Mouse (Mus musculus) heart, embryonic 15.5 days (tissue): ENCODE results near the gene Brd2. TPM values are rescaled to one million over a fixed set of nuclear protein-coding genes. Genes with fewer than 3 reads are reported as not detected.

Experiments used
- ATAC-seq: fragments of 200-750 bp; cut with Nextera tagmentation; replicated peaks from 2 replicates; pipeline ENCODE4 v1.8.0; 2017; ENCODE audit warnings: low read depth, moderate TSS enrichment; ENCODE audit not compliant: insufficient number of reproducible peaks, insufficient read depth, low FRiP score
- H3K27ac ChIP-seq: fragments of 300-500 bp; sonication (generic); 2 replicates; pipeline ENCODE4 v1.5.1; 2015; ENCODE audit warnings: mild to moderate bottlenecking, inconsistent platforms
- H3K27me3 ChIP-seq: fragments of 300-500 bp; sonication (generic); 2 replicates; pipeline ENCODE4 v1.6.1; 2015; ENCODE audit warnings: inconsistent platforms
- H3K36me3 ChIP-seq: fragments of 300-500 bp; sonication (generic); 2 replicates; pipeline ENCODE4 v1.6.1; 2015; ENCODE audit warnings: mild to moderate bottlenecking, inconsistent platforms
- H3K4me1 ChIP-seq: fragments of 300-500 bp; sonication (generic); replicated peaks from 2 replicates; pipeline ENCODE4 v1.6.1; 2015; ENCODE audit warnings: inconsistent platforms
- H3K4me2 ChIP-seq: fragments of 300-500 bp; sonication (generic); 2 replicates; pipeline ENCODE4 v1.6.1; 2015; ENCODE audit warnings: inconsistent platforms, mild to moderate bottlenecking, moderate library complexity
- H3K4me3 ChIP-seq: fragments of 300-500 bp; sonication (generic); 2 replicates; pipeline ENCODE4 v1.5.1; 2015; ENCODE audit warnings: mild to moderate bottlenecking, inconsistent platforms
- H3K9ac ChIP-seq: fragments of 300-500 bp; sonication (generic); 2 replicates; pipeline ENCODE4 v1.6.1; 2015; ENCODE audit warnings: mild to moderate bottlenecking, inconsistent platforms
- H3K9me3 ChIP-seq: fragments of 300-500 bp; sonication (generic); replicated peaks from 2 replicates; pipeline ENCODE4 v1.6.1; 2016; ENCODE audit warnings: inconsistent platforms
- WGBS: fragments of 180-500 bp; shearing (Covaris S2); methylation state at CpG from one replicate; pipeline ENCODE4 v1.1.7; 2015; ENCODE audit warnings: mixed read lengths; 5-methylcytosine and 5-hydroxymethylcytosine counted together
- polyA plus RNA-seq: library from polyadenylated mRNA; unstranded; fragments of >200 nt; fragmentation: Nextera tagmentation; extraction: Ambion mirVana; gene quantifications from 2 replicates; pipeline ENCODE4 v1.2.1, GENCODE M21; 2015

The Brd2 gene
- polyA plus RNA-seq, 1 experiment from 2014 or later = 59.0 TPM

DNA sequence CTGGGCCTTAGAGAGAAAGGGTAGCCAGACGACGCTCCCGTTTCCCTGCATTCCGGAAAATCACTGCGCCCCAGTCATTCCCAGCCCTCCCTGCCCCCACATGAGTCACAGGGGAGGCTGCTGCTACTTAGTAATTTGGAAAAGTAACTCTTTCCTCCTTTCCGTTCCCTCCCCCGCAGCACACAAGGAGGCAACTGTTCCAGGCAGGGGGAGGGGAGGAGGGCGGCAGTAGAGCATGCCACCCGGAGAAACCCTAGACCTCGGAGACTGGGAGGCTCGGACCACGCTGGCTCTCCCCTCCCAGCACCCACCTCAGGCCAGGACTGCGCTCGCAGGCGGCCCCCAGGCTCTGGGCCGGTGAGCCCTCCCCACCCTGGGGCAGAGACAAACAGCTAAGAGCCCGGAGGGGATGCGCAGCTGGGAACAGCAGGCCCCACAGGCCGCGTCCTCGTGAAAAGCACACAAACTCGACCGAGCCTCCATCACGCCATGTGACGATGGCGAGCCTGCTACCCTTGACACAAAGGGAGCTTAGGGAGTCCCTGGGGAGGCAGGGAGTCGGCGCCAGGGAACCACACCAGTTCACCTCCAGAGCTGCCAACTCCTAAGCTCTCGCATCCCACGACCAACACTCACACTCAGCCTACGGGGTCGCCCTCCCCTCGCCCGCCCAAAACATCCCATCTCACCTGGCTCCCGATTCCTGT lies 1.1 kb downstream of the Brd2 start:
- peak overlapping the region; percentile 84 for H3K4me2 ChIP-seq
- no peaks in the 10 kb centered on the region for H3K27me3 ChIP-seq
- ATAC-seq = peak; percentile 33
- peaks cover 29% of the 10 kb centered on the region for H3K4me1 ChIP-seq
- 0% methylated on average over 29 of the region's 35 CpGs for WGBS
- H3K27ac ChIP-seq = peak overlapping the region; percentile 100
- H3K36me3 ChIP-seq = peaks cover 11% of the 10 kb centered on the region
- H3K4me3 ChIP-seq = peak overlapping the region; percentile 82
- H3K9ac ChIP-seq = peak overlapping the region; percentile 96
- no peaks in the 10 kb centered on the region for H3K9me3 ChIP-seq

DNA sequence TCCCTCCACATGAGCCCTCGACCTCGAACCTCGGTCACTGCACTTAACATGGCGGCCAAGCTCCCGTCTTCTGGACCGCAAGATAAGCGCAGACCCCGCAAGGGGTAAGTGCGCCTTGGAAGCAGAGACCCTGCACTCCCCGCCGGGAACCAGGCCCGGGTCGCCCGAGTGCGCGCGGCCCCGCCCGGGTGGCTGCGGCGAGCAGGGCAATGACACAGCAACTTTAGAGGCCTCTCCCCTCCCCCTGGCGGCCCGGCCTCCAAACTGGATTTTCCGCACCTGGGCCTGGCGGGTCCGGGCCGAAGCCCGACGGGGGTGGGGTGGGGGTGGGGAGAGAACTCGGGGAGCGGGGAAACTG lies 1.6 kb downstream of the Brd2 start:
- H3K4me3 ChIP-seq = peak overlapping the region; percentile 82
- no peaks in the 10 kb centered on the region for H3K9me3 ChIP-seq
- H3K27me3 ChIP-seq = no peaks in the 10 kb centered on the region
- peak overlapping the region; percentile 100 for H3K27ac ChIP-seq
- H3K9ac ChIP-seq = peak overlapping the region; percentile 96
- peak; percentile 8 for ATAC-seq
- WGBS = under 1% methylated on average over 28 of the region's 31 CpGs
- peaks cover 15% of the 10 kb centered on the region for H3K36me3 ChIP-seq
- H3K4me2 ChIP-seq = peak overlapping the region; percentile 84
- peaks cover 32% of the 10 kb centered on the region for H3K4me1 ChIP-seq

DNA sequence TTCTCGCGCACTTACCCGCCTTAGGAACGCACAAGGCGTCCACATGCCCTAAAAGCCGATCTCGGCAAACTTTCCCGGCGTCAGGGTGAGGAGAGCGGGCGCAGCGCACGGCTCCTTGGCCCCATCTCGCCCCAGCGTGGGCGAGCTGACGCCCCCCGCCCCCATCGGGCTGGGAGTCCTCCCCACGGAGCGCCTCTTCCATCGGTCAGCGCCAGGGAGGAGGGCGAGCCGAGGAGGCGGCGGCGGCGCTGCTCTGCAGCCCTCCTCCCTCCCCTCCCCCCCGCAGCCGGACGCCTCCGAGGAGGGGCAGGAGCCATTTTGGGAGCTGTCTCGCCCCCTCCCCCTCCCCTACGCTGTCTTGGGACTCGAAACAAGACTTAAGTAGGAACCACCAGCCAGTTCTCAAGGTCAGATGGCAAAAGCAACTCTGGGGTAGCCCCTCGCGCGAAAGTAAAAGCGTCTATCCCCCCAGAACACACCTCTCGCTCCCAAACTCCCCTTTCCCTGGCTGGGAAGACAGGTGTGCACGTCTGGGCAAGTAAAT lies 2.2 kb downstream of the Brd2 start:
- Histone ChIP-seq H3K36me3 (peaks cover 21% of the 10 kb centered on the region), H3K9me3 (no peaks in the 10 kb centered on the region), H3K4me3 (peak overlapping the region; percentile 82), H3K27me3 (no peaks in the 10 kb centered on the region), H3K9ac (peak overlapping the region; percentile 96), H3K27ac (peak overlapping the region; percentile 100), H3K4me2 (peak overlapping the region; percentile 84), H3K4me1 (peaks cover 36% of the 10 kb centered on the region)
- peak; percentile 18 for ATAC-seq
- 0% methylated on average over 38 of the region's 42 CpGs for WGBS

DNA sequence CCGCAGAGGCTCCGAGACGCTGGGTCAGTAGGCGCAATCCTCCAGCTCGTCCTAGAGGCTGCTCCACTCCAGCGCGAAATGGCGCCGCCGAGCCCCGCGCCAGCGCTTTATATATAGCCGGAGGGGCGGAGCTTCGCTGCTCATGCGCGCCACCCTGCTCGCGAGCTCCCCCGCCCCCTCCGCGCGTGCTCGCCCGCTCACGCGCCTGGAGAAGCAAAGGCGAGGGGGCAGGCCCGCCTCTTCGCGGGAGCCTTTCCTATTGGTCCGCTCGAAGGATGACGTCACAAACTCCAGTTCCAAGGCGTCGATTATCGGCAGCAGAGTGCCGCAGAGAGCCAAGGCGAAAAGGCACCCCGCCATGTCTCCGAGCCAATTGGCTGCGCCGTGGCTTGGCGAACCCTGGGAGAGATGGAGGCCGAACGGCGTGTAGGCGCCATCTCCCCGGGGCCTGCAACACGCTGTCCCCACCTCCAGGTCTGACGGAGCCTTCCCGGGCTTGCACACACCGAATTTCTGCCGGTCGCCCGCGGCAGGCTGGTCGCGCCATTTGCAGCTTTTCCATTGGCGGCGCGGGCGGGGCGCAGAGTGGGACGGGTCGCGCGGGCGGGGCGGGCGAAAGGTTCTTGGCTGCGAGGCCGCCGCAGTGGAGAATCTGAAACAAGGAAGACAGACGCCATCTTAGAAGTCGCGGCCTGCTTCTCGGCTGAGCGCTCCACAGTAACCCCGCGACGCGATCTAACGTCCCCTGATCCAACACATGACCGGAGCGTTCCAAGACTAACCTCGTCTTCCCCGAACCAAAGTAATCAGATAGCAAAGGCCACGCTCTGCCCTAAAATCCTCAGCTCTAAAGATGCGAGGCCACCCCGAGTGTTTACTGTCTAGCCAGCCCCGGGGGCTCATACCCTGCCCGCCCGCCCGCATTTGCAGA lies 2.9 kb downstream of the Brd2 start, which contains the start of gene H2-DMa:
H2-DMa (plus strand) TSS at position 293 of the 931 bp plus-strand sequence.
- Histone ChIP-seq H3K4me3 (peak within 1 kb of the TSS; percentile 82), H3K4me1 (peaks cover 36% of the 10 kb centered on the region), H3K36me3 (peaks cover 28% of the 10 kb centered on the region), H3K9ac (peak within 1 kb of the TSS; percentile 96), H3K27ac (peak within 1 kb of the TSS; percentile 100), H3K9me3 (no peaks in the 10 kb centered on the region), H3K27me3 (no peaks in the 10 kb centered on the region), H3K4me2 (peak within 1 kb of the TSS; percentile 86)
- ATAC-seq = peak; percentile 64
- under 1% methylated on average over 95 of the region's 96 CpGs for WGBS

DNA sequence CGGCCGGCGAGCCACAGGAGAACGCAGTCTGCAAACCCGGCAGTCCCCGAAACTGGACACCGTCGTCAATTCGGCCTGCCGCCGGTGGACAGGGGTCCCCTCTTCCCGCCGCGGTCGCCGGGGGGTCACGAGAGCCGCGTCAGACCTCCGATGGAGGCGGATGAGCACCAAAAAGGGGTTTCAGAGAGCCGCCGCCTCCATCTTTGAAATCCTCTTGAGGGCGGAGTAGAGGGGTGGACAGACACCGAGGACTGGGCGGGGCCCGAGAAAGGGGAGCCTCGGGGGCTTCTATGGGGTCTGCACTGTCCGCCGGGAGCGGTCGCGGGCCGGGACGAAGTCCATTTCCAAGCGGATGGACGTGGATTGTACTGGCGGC lies 3.6 kb downstream of the Brd2 start:
- WGBS = under 1% methylated on average over 38 of the region's 38 CpGs
- ATAC-seq = no peak
- H3K27me3 ChIP-seq = no peaks in the 10 kb centered on the region

DNA sequence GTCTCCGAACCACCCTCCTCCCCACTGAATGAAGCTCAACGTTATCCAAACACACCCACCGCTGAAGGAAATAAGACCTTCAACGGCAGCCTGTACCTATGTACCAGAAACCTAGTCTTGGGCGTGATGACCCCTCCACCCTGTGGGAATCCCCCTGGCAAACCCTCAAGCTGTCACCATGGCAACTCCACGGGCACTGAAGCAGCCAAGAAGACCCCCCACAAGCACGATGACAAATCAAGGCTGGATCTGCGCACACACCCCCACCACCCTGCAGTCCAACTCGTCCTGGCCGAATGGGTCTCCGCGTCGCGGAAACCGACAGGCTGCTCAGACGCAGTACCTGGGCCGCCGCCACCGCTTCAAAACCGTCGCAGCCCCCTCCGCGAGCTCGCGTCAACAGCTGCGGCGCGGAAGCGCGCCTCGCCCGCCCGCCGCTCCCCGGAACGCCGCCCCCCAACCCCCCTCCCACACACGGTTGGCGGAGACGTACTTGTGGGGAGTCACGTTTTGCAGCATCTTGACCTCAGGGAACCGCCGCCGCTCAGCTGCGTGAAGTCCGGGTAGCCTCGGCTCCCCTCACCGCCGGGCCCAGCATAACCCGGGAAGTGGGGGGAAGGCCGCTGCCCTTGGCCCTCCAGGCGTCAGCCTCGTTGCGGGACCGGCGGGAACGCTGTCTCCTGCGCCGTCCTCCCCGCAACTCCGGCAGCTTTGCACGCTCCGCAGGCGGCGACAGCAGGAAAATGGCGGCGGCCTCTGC lies 4.1 kb downstream of the Brd2 start:
- H3K27ac ChIP-seq = peak overlapping the region; percentile 72
- H3K9ac ChIP-seq = peak overlapping the region; percentile 84
- H3K27me3 ChIP-seq = no peaks in the 10 kb centered on the region
- WGBS = under 1% methylated on average over 67 of the region's 67 CpGs
- H3K4me1 ChIP-seq = peaks cover 29% of the 10 kb centered on the region
- H3K4me3 ChIP-seq = peak overlapping the region; percentile 82
- ATAC-seq = no peak
- H3K4me2 ChIP-seq = peak overlapping the region; percentile 86
- no peaks in the 10 kb centered on the region for H3K9me3 ChIP-seq
- H3K36me3 ChIP-seq = peaks cover 40% of the 10 kb centered on the region

More for the DNA sequence above, 3.6 kb downstream of the Brd2 start:
- Histone ChIP-seq H3K4me1 (peaks cover 34% of the 10 kb centered on the region), H3K9me3 (no peaks in the 10 kb centered on the region), H3K4me2 (peak overlapping the region; percentile 86), H3K36me3 (peaks cover 34% of the 10 kb centered on the region), H3K9ac (peak overlapping the region; percentile 84), H3K27ac (peak overlapping the region; percentile 72), H3K4me3 (peak overlapping the region; percentile 82)

DNA sequence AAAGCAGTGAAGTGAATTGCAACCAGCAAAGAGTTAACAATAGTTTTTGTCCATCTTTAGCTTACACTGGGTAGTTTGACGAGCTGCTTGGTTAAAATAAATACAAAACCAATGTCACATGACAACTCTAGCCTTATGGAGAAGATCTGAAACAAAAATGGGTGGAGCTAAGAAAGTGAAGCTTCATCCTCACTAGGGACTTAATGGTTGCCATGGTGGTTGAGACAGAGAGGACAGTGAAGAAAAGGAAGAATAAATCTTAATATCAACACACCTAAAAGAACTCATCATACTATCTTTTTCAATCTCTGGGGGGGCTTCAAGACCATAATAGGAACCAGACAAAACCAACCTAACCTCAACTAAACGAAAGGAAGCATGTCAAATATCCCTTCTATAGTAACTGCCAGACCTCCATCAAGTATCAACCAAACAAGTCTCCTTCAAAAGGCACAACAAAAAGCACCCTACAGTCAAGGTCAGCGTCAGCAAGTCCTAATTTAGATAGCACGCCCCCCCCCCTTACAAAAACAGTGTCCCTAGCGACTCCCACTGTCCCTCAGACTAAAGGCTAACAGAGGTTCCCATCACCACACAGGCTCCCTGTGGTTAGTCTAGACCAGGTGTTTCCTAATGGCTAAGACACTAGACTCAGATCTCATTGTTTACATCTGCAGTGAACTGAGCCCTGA lies 4.9 kb downstream of the Brd2 start:
- H3K36me3 ChIP-seq = peaks cover 47% of the 10 kb centered on the region

DNA sequence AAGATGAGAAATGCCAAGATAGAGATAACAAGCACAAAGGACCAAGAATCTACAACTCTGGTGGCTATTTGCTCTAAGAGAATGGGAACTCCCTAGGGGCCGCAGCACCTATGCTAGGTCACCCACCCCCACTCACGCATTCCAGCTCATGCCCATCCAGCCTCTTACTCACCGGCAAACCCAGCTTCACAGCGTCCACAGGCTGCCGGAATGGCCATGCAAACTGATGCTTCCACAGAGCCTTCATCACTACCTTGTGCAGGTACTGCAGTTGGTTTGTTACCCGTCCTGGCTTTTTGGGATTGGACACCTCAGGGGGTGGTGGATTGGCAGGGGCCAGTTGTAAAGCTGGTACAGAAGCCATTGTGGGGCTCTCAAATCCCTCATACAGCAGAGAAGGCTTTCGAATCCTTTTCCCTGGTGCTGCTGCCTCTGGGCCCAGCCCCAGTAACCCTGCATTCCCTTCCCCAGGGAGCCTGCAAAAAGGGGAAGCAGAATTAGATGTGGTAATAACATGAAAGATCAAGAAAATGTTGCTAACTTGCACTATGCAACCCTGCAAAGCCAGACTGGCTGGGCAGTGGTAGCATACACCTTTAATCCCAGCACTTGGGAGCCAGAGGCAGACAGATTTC lies 5.6 kb downstream of the Brd2 start:
- Histone ChIP-seq H3K27me3 (no peaks in the 10 kb centered on the region), H3K4me1 (peaks cover 28% of the 10 kb centered on the region), H3K4me3 (peak overlapping the region; percentile 82), H3K36me3 (peaks cover 55% of the 10 kb centered on the region), H3K27ac (no peak overlapping the region), H3K4me2 (peak overlapping the region; percentile 86), H3K9ac (peak overlapping the region; percentile 84), H3K9me3 (no peaks in the 10 kb centered on the region)
- no peak for ATAC-seq
- 28% methylated on average over 7 of the region's 7 CpGs for WGBS

More for the DNA sequence above, 4.9 kb downstream of the Brd2 start:
- H3K27me3 ChIP-seq = no peaks in the 10 kb centered on the region
- peak overlapping the region; percentile 84 for H3K9ac ChIP-seq
- peaks cover 28% of the 10 kb centered on the region for H3K4me1 ChIP-seq
- H3K4me2 ChIP-seq = peak overlapping the region; percentile 86
- ATAC-seq = no peak
- WGBS = under 1% methylated on average over 5 of the region's 5 CpGs
- no peaks in the 10 kb centered on the region for H3K9me3 ChIP-seq
- H3K4me3 ChIP-seq = peak overlapping the region; percentile 82
- peak overlapping the region; percentile 72; the same call in 1 of the 2 replicates for H3K27ac ChIP-seq

DNA sequence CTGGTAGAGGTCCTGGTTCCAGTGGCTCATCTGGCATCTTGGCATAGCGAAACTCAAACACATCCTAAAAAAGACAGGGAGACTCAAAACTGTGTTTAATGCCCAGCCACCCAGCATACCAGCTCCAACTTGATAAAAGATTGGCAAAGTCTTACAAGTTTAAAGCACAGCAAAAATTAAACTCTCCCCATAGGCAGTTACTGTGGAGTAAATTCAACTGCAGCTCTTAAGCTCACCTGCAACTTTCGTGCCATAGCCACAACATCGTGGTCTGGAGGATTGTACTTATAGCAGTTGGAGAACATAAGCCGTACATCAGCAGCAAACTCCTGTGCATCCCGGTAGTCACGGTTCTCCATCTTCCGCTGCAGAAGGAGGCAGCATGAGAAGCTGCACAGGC lies 8.3 kb downstream of the Brd2 start:
- Histone ChIP-seq H3K4me3 (no peak overlapping the region), H3K4me2 (no peak overlapping the region), H3K36me3 (peaks cover 72% of the 10 kb centered on the region), H3K4me1 (peaks cover 33% of the 10 kb centered on the region), H3K27ac (no peak overlapping the region), H3K27me3 (no peaks in the 10 kb centered on the region), H3K9ac (no peak overlapping the region), H3K9me3 (no peaks in the 10 kb centered on the region)
- ATAC-seq = no peak
- 90% methylated on average over 7 of the region's 7 CpGs for WGBS

DNA sequence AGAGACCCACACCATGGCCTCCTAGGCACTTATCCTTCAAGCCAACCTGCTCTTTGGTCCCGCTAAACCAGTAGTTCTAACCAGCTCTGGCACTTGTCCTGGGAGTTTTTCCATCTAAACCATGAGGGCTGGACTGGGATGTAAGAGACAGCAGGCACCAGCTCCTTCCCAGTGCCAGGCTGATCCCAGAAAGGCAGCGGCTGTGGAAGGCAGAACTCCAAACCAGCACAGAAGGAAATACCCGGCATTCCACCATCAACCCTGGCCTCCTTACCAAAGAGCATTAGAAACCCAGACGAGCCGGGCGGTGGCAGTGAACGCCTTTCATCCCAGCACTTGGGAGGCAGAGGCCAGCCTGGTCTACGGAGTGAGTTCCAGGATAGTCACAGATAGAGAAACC lies 12.1 kb downstream of the Brd2 start:
- H3K9me3 ChIP-seq = no peaks in the 10 kb centered on the region
- no peak overlapping the region for H3K4me2 ChIP-seq
- ATAC-seq = no peak
- H3K9ac ChIP-seq = no peak overlapping the region
- H3K27me3 ChIP-seq = no peaks in the 10 kb centered on the region
- H3K27ac ChIP-seq = 0 out of 2 replicates have a peak overlapping the region, but pooled peaks have one; percentile 25
- H3K36me3 ChIP-seq = peaks cover 52% of the 10 kb centered on the region
- H3K4me3 ChIP-seq = no peak overlapping the region
- 49% methylated on average over 8 of the region's 8 CpGs for WGBS
- peaks cover 15% of the 10 kb centered on the region for H3K4me1 ChIP-seq
